Mouse (Mus musculus) heart, adult 2 months (tissue): ENCODE measurements around the gene Setdb1. TPM values are rescaled to one million over a fixed set of nuclear protein-coding genes. Genes with fewer than 3 reads are reported as not detected.

Experiments used
- DNase-seq, 2 experiments: peaks; one replicate each; pipeline ENCODE4 v3.0.0; 2021
- H3K27ac ChIP-seq: fragments of 200-600 bp; 2 replicates; pipeline ENCODE4 v1.8.1; 2022
- H3K27me3 ChIP-seq: fragments of 200-500 bp; 2 replicates; pipeline ENCODE4 v1.6.1; 2012; ENCODE audit warnings: mild to moderate bottlenecking, low read length, inconsistent platforms, mixed read lengths; ENCODE audit not compliant: control insufficient read depth, insufficient read depth
- H3K36me3 ChIP-seq: fragments of 200-500 bp; 2 replicates; pipeline ENCODE4 v1.6.1; 2012; ENCODE audit warnings: low read length, inconsistent platforms; ENCODE audit not compliant: control insufficient read depth, insufficient read depth
- H3K4me1 ChIP-seq: fragments of 200-500 bp; 2 replicates; pipeline ENCODE4 v1.6.1; 2011; ENCODE audit warnings: low read length; ENCODE audit not compliant: control insufficient read depth, insufficient read depth
- H3K4me3 ChIP-seq: fragments of 200-600 bp; 2 replicates; pipeline ENCODE4 v1.8.1; 2022
- H3K79me2 ChIP-seq: fragments of 200-500 bp; replicated peaks from 2 replicates; pipeline ENCODE4 v1.6.1; 2012; ENCODE audit warnings: mild to moderate bottlenecking, inconsistent platforms, low read length, moderate library complexity, mixed read lengths; ENCODE audit not compliant: control insufficient read depth, insufficient read depth
- H3K9ac ChIP-seq: fragments of 200-500 bp; 2 replicates; pipeline ENCODE4 v1.6.1; 2012; ENCODE audit warnings: low read depth, mild to moderate bottlenecking, control low read depth, inconsistent platforms, low read length, mixed read lengths
- CTCF ChIP-seq: fragments of 200-600 bp; IDR thresholded peaks from 2 replicates; pipeline ENCODE4 v1.8.1; 2022; ENCODE audit warnings: antibody characterized with exemption, mild to moderate bottlenecking, moderate library complexity
- EP300 ChIP-seq: fragments of 200-500 bp; IDR thresholded peaks from 2 replicates; pipeline ENCODE4 v1.6.1; 2011; ENCODE audit warnings: low read depth, low read length, control low read depth; ENCODE audit not compliant: insufficient read depth
- POLR2A ChIP-seq: fragments of 200-500 bp; IDR thresholded peaks from 2 replicates; pipeline ENCODE4 v1.6.1; 2011; ENCODE audit warnings: mild to moderate bottlenecking, low read depth, low read length, control low read depth; ENCODE audit not compliant: insufficient read depth
- WGBS: fragments of 180-500 bp; shearing (Covaris S2); methylation state at CpG from one replicate; pipeline ENCODE4 v1.1.7; 2018; 5-methylcytosine and 5-hydroxymethylcytosine counted together
- intact Hi-C: fragments of 180-260 bp; cut with DNase I; formaldehyde crosslinking; loops from one replicate; pipeline ENCODE4 v1.15.1; 2025
- polyA plus RNA-seq: library from polyadenylated mRNA; depleted of rRNA; stranded (reverse); fragments of >200 nt; gene quantifications from 2 replicates; pipeline ENCODE4 v1.2.3, GENCODE M21; 2012; rRNA removed
- total RNA-seq, 2 experiments: library from RNA; stranded (reverse); gene quantifications; 2 replicates each; pipeline ENCODE4 v1.2.3; 2021

Gene Setdb1
- total and polyA plus RNA-seq, 3 experiments: 8.0 to 12.2 (median 10.4) TPM

GRCm38 (mm10) chr3:95274453-95274852, 82.5 kb downstream of the Setdb1 start:
- no peak overlapping the region for H3K27ac ChIP-seq
- WGBS: 89% methylated on average over 4 of the region's 4 CpGs
- intact Hi-C loops: no loop called here
- no peak overlapping the region for H3K9ac ChIP-seq
- H3K79me2 ChIP-seq: no peaks in the 10 kb centered on the region
- peaks cover 3% of the 10 kb centered on the region; the same call in 1 of the 2 replicates for H3K4me1 ChIP-seq
- TF ChIP-seq CTCF (no peak), EP300 (no peak), POLR2A (no peak)
- H3K4me3 ChIP-seq: no peak overlapping the region
- no peaks in the 10 kb centered on the region for H3K27me3 ChIP-seq
- no peaks in the 10 kb centered on the region for H3K36me3 ChIP-seq
- no peak for DNase-seq

Other genes with a start within 250 kb of the Setdb1 start
- gene Vps72, start 246.2 kb downstream of the Setdb1 start, total RNA-seq: 10 to 100 TPM; 31.8 to 36.5 TPM
- 34.5 and 39.2 TPM in 2 replicates for gene Vps72, start 246.2 kb downstream of the Setdb1 start, polyA plus RNA-seq
- gene Tmod4, start 232.7 kb downstream of the Setdb1 start, total RNA-seq: 10 to 100 TPM; 22.6 to 30.9 TPM
- 23.3 and 25.6 TPM in 2 replicates for gene Tmod4, start 232.7 kb downstream of the Setdb1 start, polyA plus RNA-seq
- 10 to 100 TPM; 28.3 to 32.1 TPM for gene Scnm1, start 223.2 kb downstream of the Setdb1 start, total RNA-seq
- gene Scnm1, start 223.2 kb downstream of the Setdb1 start, polyA plus RNA-seq: 46.8 and 67.9 TPM in 2 replicates
- 1 to 10 TPM; 4.5 to 6.3 TPM for gene Lysmd1, start 223.1 kb downstream of the Setdb1 start, total RNA-seq
- gene Lysmd1, start 223.1 kb downstream of the Setdb1 start, polyA plus RNA-seq: 5.8 and 7.8 TPM in 2 replicates
- gene Tnfaip8l2, start 214.8 kb downstream of the Setdb1 start, total RNA-seq: 1 to 10 TPM; 1.5 to 2.1 TPM
- gene Tnfaip8l2, start 214.8 kb downstream of the Setdb1 start, polyA plus RNA-seq: 3.3 and 4.9 TPM in 2 replicates
- gene Sema6c, start 196.7 kb downstream of the Setdb1 start, total RNA-seq: 1 to 10 TPM; 3.8 to 3.9 TPM
- gene Sema6c, start 196.7 kb downstream of the Setdb1 start, polyA plus RNA-seq: 16.9 and 21.1 TPM in 2 replicates
- 10 to 100 TPM; 13.5 to 14.1 TPM for gene Gabpb2, start 139.3 kb downstream of the Setdb1 start, total RNA-seq
- gene Gabpb2, start 139.3 kb downstream of the Setdb1 start, polyA plus RNA-seq: 8.6 and 15.8 TPM in 2 replicates
- 10 to 100 TPM; 16.8 to 18.9 TPM for gene Cdc42se1, start 128.5 kb downstream of the Setdb1 start, total RNA-seq
- gene Cdc42se1, start 128.5 kb downstream of the Setdb1 start, polyA plus RNA-seq: 19.0 and 24.2 TPM in 2 replicates
- gene Mllt11, start 125.0 kb downstream of the Setdb1 start, total RNA-seq: 1 to 10 TPM; 5.6 to 6.9 TPM
- 13.7 and 23.9 TPM in 2 replicates for gene Mllt11, start 125.0 kb downstream of the Setdb1 start, polyA plus RNA-seq
- not detected for gene Gm128, start 115.6 kb downstream of the Setdb1 start, total RNA-seq
- gene Gm128, start 115.6 kb downstream of the Setdb1 start, polyA plus RNA-seq: 0.16 and 0.26 TPM in 2 replicates
- gene Bnipl, start 106.0 kb downstream of the Setdb1 start, total RNA-seq: not detected
- gene Bnipl, start 106.0 kb downstream of the Setdb1 start, polyA plus RNA-seq: 0.12 and 0.25 TPM in 2 replicates
- 10 to 100 TPM; 17.5 to 21.3 TPM for gene Mindy1, start 75.9 kb downstream of the Setdb1 start, total RNA-seq
- 32.2 and 36.9 TPM in 2 replicates for gene Mindy1, start 75.9 kb downstream of the Setdb1 start, polyA plus RNA-seq
- gene Prune1, start 75.1 kb downstream of the Setdb1 start, total RNA-seq: 10 to 100 TPM; 23.4 to 26.1 TPM
- 28.4 and 45.8 TPM in 2 replicates for gene Prune1, start 75.1 kb downstream of the Setdb1 start, polyA plus RNA-seq
- gene Anxa9, start 50.0 kb downstream of the Setdb1 start, total RNA-seq: under 1 TPM; 0.59 to 0.68 TPM
- 1.1 and 1.6 TPM in 2 replicates for gene Anxa9, start 50.0 kb downstream of the Setdb1 start, polyA plus RNA-seq
- 10 to 100 TPM; 35.3 to 39.3 TPM for gene Cers2, start 42.4 kb downstream of the Setdb1 start, total RNA-seq
- 65.6 and 69.1 TPM in 2 replicates for gene Cers2, start 42.4 kb downstream of the Setdb1 start, polyA plus RNA-seq
- not detected for gene 4930558C23Rik, start 45.6 kb upstream of the Setdb1 start, total RNA-seq
- gene 4930558C23Rik, start 45.6 kb upstream of the Setdb1 start, polyA plus RNA-seq: 0.26 TPM in 1 of 2 replicates, not detected in the other
- 10 to 100 TPM; 37.4 to 41.5 TPM for gene Arnt, start 77.2 kb upstream of the Setdb1 start, total RNA-seq
- 26.2 and 34.1 TPM in 2 replicates for gene Arnt, start 77.2 kb upstream of the Setdb1 start, polyA plus RNA-seq
- 1 to 10 TPM; 7.4 to 8.7 TPM for gene Ctsk, start 142.1 kb upstream of the Setdb1 start, total RNA-seq
- gene Ctsk, start 142.1 kb upstream of the Setdb1 start, polyA plus RNA-seq: 5.4 and 9.1 TPM in 2 replicates
- 10 to 100 TPM; 15.3 to 16.5 TPM for gene Ctss, start 169.6 kb upstream of the Setdb1 start, total RNA-seq
- 10.3 and 12.4 TPM in 2 replicates for gene Ctss, start 169.6 kb upstream of the Setdb1 start, polyA plus RNA-seq
- gene Hormad1, start 202.5 kb upstream of the Setdb1 start, total RNA-seq: not detected
- not detected in 2 replicates for gene Hormad1, start 202.5 kb upstream of the Setdb1 start, polyA plus RNA-seq
- 10 to 100 TPM; 15.6 to 17.8 TPM for gene Golph3l, start 231.7 kb upstream of the Setdb1 start, total RNA-seq
- 6.0 and 11.5 TPM in 2 replicates for gene Golph3l, start 231.7 kb upstream of the Setdb1 start, polyA plus RNA-seq